Comparison of ENCODE assay signal across 16 mouse cellular contexts in the genomic region with DNA sequence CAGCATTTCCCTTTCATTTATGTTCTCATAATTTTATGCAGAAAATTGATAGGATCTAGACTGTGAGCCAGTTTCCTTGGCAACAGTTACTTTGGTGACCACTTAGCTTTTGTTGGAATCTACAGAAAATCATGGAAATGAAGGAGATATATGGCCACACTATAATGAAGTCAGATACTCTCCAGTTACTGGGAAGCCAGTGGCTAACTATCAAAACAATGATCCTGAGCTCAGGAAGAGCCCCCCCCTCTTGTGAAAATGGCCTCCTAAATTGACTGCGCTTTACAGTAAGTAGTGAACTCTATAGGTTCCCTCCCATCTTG.
DNase-seq lines count a peak whose midpoint lies in the region; ATAC-seq and TF ChIP-seq lines count a peak whose summit lies in the region.
"Had no signal": no experiment of that assay in that cellular context is flagged by ENCODE, and none has a peak within 500 bp of the region (broad histone marks: within the 10 kb centered on the region; RNA-seq: fewer than 3 reads in every experiment).

No protein-coding gene starts in this region.

- no peaks in the 10 kb centered on the region for H3K27me3 ChIP-seq in forebrain, embryonic 14.5 days (replicated peaks; ENCODE audit: control insufficient read depth, insufficient read depth, low read length)
- no peaks in the 10 kb centered on the region for H3K27me3 ChIP-seq in hindbrain, embryonic 16.5 days (replicated peaks; ENCODE audit: control insufficient read depth, insufficient read depth, low read length)
- no peaks in the 10 kb centered on the region for H3K27me3 ChIP-seq in neural tube, embryonic 12.5 days (replicated peaks)
- H3K27me3 ChIP-seq in lung, postnatal 0 days (replicated peaks; ENCODE audit: insufficient read depth, low read length), result no peaks in the 10 kb centered on the region
- H3K27me3 ChIP-seq: heart, embryonic 13.5 days; limb, embryonic 13.5 days had no signal

- WGBS in forebrain, embryonic 14.5 days, result 94% methylated on average over 1 of the region's 1 CpGs
- 93% methylated on average over 1 of the region's 1 CpGs for WGBS in hindbrain, embryonic 16.5 days
- 80% methylated on average over 1 of the region's 1 CpGs for WGBS in neural tube, embryonic 12.5 days
- WGBS in lung, postnatal 0 days, result 96% methylated on average over 1 of the region's 1 CpGs

- no peak for TF ChIP-seq CTCF in lung, postnatal 0 days (IDR thresholded peaks at IDR 0.05)

- no peak overlapping the region for H3K9ac ChIP-seq in forebrain, embryonic 14.5 days (ENCODE audit: low read length)
- no peak overlapping the region for H3K9ac ChIP-seq in hindbrain, embryonic 16.5 days (ENCODE audit: low read depth, low read length)
- no peak overlapping the region for H3K9ac ChIP-seq in neural tube, embryonic 12.5 days
- H3K9ac ChIP-seq in lung, postnatal 0 days (replicated peaks; ENCODE audit: low read depth), result no peak overlapping the region
- H3K9ac ChIP-seq: heart, embryonic 13.5 days; limb, embryonic 13.5 days had no signal

- H3K27ac ChIP-seq in forebrain, embryonic 14.5 days (ENCODE audit: low read depth, low read length), result no peak overlapping the region; the same call in 1 of the 2 replicates
- H3K27ac ChIP-seq in hindbrain, embryonic 16.5 days (ENCODE audit: low read depth, low read length), result no peak overlapping the region; the same call in 1 of the 2 replicates
- H3K27ac ChIP-seq in neural tube, embryonic 12.5 days, result no peak overlapping the region
- no peak overlapping the region for H3K27ac ChIP-seq in lung, postnatal 0 days (ENCODE audit: low read length)
- H3K27ac ChIP-seq: heart, embryonic 13.5 days; limb, embryonic 13.5 days; macrophage had no signal

- H3K4me2 ChIP-seq in forebrain, embryonic 14.5 days (ENCODE audit: low read length), result no peak overlapping the region
- H3K4me2 ChIP-seq in hindbrain, embryonic 16.5 days (ENCODE audit: low read length), result no peak overlapping the region
- H3K4me2 ChIP-seq in neural tube, embryonic 12.5 days (replicated peaks), result no peak overlapping the region
- H3K4me2 ChIP-seq in lung, postnatal 0 days (replicated peaks; ENCODE audit: low read depth, low read length), result no peak overlapping the region
- H3K4me2 ChIP-seq: heart, embryonic 13.5 days; limb, embryonic 13.5 days had no signal

- H3K4me3 ChIP-seq in forebrain, embryonic 14.5 days (ENCODE audit: low read depth, low read length), result no peak overlapping the region
- no peak overlapping the region for H3K4me3 ChIP-seq in hindbrain, embryonic 16.5 days (ENCODE audit: low read length)
- H3K4me3 ChIP-seq in neural tube, embryonic 12.5 days, result no peak overlapping the region
- no peak overlapping the region for H3K4me3 ChIP-seq in lung, postnatal 0 days (ENCODE audit: low read depth, low read length)
- H3K4me3 ChIP-seq: heart, embryonic 13.5 days; limb, embryonic 13.5 days; myocyte had no signal

- H3K4me1 ChIP-seq in forebrain, embryonic 14.5 days (ENCODE audit: control insufficient read depth, insufficient read depth, low read length), result peaks cover 3% of the 10 kb centered on the region
- H3K4me1 ChIP-seq in hindbrain, embryonic 16.5 days (ENCODE audit: control insufficient read depth, insufficient read depth, low read depth, low read length), result peaks cover 6% of the 10 kb centered on the region; the same call in 1 of the 2 replicates
- no peaks in the 10 kb centered on the region for H3K4me1 ChIP-seq in neural tube, embryonic 12.5 days
- no peaks in the 10 kb centered on the region for H3K4me1 ChIP-seq in lung, postnatal 0 days (ENCODE audit: insufficient read depth, low read depth, low read length)
- H3K4me1 ChIP-seq: heart, embryonic 13.5 days; limb, embryonic 13.5 days had no signal

- no peak for TF ChIP-seq EP300 in lung, postnatal 0 days (IDR thresholded peaks at IDR 0.05)

- no peaks in the 10 kb centered on the region for H3K36me3 ChIP-seq in forebrain, embryonic 14.5 days (ENCODE audit: control insufficient read depth, insufficient read depth, low read length)
- no peaks in the 10 kb centered on the region for H3K36me3 ChIP-seq in hindbrain, embryonic 16.5 days (ENCODE audit: control insufficient read depth, insufficient read depth, low read length)
- no peaks in the 10 kb centered on the region for H3K36me3 ChIP-seq in neural tube, embryonic 12.5 days
- no peaks in the 10 kb centered on the region for H3K36me3 ChIP-seq in lung, postnatal 0 days (ENCODE audit: insufficient read depth, low read length)
- H3K36me3 ChIP-seq: heart, embryonic 13.5 days; limb, embryonic 13.5 days had no signal

- peak; percentile 7 for DNase-seq in layer of hippocampus, adult 11-12 months (ENCODE audit: low spot score)
- DNase-seq in layer of hippocampus, adult 9-11 months, result no peak
- DNase-seq in forebrain, embryonic 14.5 days (ENCODE audit: low spot score), result peak; percentile 66
- no peak for DNase-seq in lung, postnatal 0 days (ENCODE audit: low spot score)
- DNase-seq in urinary bladder, postnatal 25 days (ENCODE audit: low spot score), result no peak
- no peak for DNase-seq in lung, postnatal 4 days
- DNase-seq: cerebellum, adult 8-10 months; kidney, adult 8-10 months; kidney, postnatal 4 days; right cerebral cortex, postnatal 4 days had no signal

- peak; percentile 76 for ATAC-seq in forebrain, embryonic 14.5 days
- ATAC-seq in hindbrain, embryonic 16.5 days, result peak; percentile 82
- peak; percentile 81 for ATAC-seq in neural tube, embryonic 12.5 days (ENCODE audit: low FRiP score, low read depth)
- no peak for ATAC-seq in lung, postnatal 0 days

- H3K9me3 ChIP-seq in forebrain, embryonic 14.5 days (replicated peaks; ENCODE audit: control insufficient read depth, low read length), result no peaks in the 10 kb centered on the region
- no peaks in the 10 kb centered on the region for H3K9me3 ChIP-seq in hindbrain, embryonic 16.5 days (ENCODE audit: control insufficient read depth, low read length)
- no peaks in the 10 kb centered on the region for H3K9me3 ChIP-seq in neural tube, embryonic 12.5 days
- no peaks in the 10 kb centered on the region for H3K9me3 ChIP-seq in lung, postnatal 0 days (ENCODE audit: low read length)
- H3K9me3 ChIP-seq: heart, embryonic 13.5 days; limb, embryonic 13.5 days had no signal

Comparison
In these comparisons a context has a peak if more than half of its experiments do, and no peak if none do; other contexts are left out.
1. DNase-seq: peak in layer of hippocampus, adult 11-12 months (single experiment) and forebrain, embryonic 14.5 days (single experiment); none in layer of hippocampus, adult 9-11 months (single experiment), lung, postnatal 0 days (single experiment), urinary bladder, postnatal 25 days (single experiment) and lung, postnatal 4 days (0 of 2).